Mouse (Mus musculus) megakaryocyte progenitor cell, adult 5-6 weeks (primary cell): Measurements from ENCODE around the gene 4921511C20Rik. TPM values are rescaled to one million over a fixed set of nuclear protein-coding genes. Genes with fewer than 3 reads are reported as not detected.

ENCODE experiments used
- ATAC-seq: replicated peaks from 2 replicates; pipeline ENCODE4 v1.8.0; 2016; ENCODE audit warnings: mild to moderate bottlenecking, moderate TSS enrichment, inconsistent platforms; ENCODE audit not compliant: poor library complexity
- total RNA-seq, 2 experiments: library from RNA; stranded (forward) in 1 of 2; stranded (reverse) in 1 of 2; fragments of 157-497, 149-512 nt in 1 of 2; fragments of 200-1000 nt in 1 of 2; gene quantifications; 2 replicates each; pipeline versions ENCODE4 v1.2.3 to v1.2.4; 2015 to 2017

The 4921511C20Rik gene
- total RNA-seq (2015) (not detected in 2 replicates), total RNA-seq (2017) (not detected in 2 replicates)

DNA sequence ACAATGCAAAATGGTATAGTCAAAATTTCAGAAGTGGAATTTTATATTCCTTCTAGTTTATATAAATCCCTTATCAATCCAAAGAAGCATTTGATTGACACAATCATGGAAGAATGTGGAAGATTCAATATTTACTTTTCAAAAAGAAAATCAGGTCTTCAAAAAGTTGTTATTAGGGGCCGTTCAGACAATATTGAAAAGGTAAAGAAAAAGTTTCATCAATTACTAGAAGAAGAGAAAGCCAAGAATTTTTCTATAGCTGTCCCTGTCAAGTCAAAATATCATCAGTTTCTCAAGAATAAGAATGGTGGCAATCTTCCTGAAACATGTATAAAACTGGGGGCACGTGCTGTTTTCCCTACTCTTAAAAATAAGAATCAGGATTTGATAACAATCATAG lies at the start of gene 4921511C20Rik:
TSS of gene 4921511C20Rik (plus strand) at position 301 of the 400 bp plus-strand sequence.
- ATAC-seq: no peak
